Mouse (Mus musculus): ENCODE results near the gene Src. TPM values are rescaled to one million over a fixed set of nuclear protein-coding genes. Genes with fewer than 3 reads are reported as not detected.

Src gene
- polyA plus RNA-seq, 1 experiment, result 0.48 TPM

DNA sequence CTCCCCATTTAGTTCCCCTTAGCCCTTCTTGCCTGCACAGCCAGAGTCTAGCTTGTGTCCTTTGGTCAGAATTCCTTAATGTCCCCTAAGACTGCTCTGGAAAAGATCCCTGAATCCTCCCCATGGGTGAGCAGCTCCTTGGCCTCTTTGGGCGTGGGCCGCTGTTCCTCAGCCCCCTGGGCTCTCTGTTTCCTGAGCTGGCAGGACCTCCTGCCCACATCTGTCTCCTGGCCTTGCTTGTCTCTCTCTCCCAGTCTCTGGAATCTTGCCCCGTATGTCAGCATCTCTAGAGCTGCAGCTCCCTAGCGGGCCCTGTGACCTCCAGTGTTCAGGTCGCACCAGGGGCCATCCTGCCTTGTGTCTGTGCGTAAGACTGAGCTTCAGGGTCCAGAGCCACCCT, 101.2 kb downstream of the Src start:
- TF ChIP-seq GATA1 (IDR thresholded peaks at IDR 0.05; ENCODE audit: low read length), result no peak

DNA sequence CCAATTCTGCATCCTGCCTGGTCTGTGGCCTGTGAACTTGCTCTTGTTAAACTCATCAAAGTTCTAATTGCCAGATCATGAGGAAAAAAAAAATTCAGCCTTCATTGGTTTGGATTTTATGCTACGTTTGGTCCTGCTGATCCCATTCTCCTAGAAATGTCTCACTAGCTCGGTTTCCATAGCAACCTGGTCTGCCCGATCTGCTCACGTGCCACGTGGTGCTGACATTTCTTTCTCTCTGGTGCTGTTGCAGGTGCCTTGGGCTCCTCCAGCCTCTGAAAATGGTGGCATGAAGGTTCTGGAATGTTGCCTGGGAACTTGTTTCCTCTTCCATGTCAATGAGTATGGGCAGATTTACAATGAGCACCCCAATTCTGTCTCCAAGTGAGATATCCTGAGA, 102.3 kb downstream of the Src start:
- no peak for TF ChIP-seq GATA1 (IDR thresholded peaks at IDR 0.05; ENCODE audit: low read length)

Other genes starting within 250 kb of the Src start
- gene Rbl1, start 213.9 kb upstream of the Src start, polyA plus RNA-seq (2012), result 7.3 and 10.2 TPM in 2 replicates
- 102 and 129 TPM in 2 replicates for gene Rpn2, start 139.4 kb upstream of the Src start, polyA plus RNA-seq (2012)
- gene Mroh8, start 138.9 kb upstream of the Src start, polyA plus RNA-seq (2012), result 0.21 and 0.53 TPM in 2 replicates
- not detected in 2 replicates for gene Ghrh, start 70.9 kb upstream of the Src start, polyA plus RNA-seq (2012)
- gene Manbal, start 50.9 kb upstream of the Src start, polyA plus RNA-seq (2012), result 55.4 and 67.0 TPM in 2 replicates
- gene Nnat, start 141.6 kb downstream of the Src start, polyA plus RNA-seq (2012), result not detected in 2 replicates
- gene Blcap, start 152.8 kb downstream of the Src start, polyA plus RNA-seq (2012), result 18.6 and 19.9 TPM in 2 replicates

Data from G1E-ER4 (cell line).